Mouse (Mus musculus) pancreas, adult 10 weeks (tissue): Measurements from ENCODE around the gene Vdac1. TPM values are rescaled to one million over a fixed set of nuclear protein-coding genes. Genes with fewer than 3 reads are reported as not detected.

Source experiments
- polyA plus RNA-seq: library from polyadenylated mRNA; stranded (reverse); fragments of 350-450 nt; fragmentation: Illumina TruSeq; extraction: RNeasy Lipid Tissue Mini Kit (QIAGEN cat#74804); gene quantifications from one replicate; pipeline ENCODE4 v1.2.3, GENCODE M21; 2015; ENCODE audit warnings: low read depth, low replicate concordance; ENCODE audit not compliant: insufficient read depth

Gene Vdac1
- 27.2 TPM for polyA plus RNA-seq

DNA sequence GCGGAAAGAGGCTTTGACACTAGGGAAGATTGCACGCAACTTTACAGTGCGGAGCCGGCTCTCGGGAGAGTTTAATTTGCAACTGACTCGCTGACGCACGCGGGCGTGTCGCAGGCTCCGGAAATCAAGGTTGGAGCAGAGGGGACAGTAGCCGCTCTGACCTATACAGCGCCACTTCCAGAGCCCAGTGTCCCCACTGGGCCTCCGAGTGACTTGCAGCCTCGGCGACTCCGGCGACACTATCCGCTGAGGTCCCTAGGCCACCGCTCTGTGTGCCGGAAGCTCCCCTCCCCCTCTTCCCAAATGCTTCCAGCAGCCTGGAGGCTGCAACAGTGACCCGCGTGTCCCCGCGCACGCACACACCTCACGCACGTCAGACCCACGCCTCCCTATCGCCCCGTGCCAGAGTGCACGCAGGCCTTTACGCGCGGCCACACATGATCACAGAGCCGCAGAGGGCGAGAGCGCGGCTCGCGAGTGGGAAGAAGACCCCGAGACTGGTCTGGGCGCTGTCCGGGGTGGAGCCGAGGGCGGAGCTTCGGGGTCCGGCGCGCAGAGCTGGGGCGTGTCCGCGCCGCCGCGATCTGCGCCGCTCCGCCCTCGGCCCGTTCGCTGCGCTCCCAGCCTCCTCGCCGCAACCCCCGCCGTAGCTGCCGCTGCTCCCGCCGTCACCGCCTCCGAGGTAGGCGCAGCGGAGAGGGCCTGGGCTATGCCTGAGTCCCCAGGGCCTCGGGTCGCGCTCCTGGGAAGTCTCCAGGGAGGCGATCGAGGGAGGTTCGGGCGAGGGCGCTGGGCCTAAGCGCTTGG lies at the start of gene Vdac1:
TSS of gene Vdac1 (plus strand) at position 390 of the 807 bp plus-strand sequence.

DNA sequence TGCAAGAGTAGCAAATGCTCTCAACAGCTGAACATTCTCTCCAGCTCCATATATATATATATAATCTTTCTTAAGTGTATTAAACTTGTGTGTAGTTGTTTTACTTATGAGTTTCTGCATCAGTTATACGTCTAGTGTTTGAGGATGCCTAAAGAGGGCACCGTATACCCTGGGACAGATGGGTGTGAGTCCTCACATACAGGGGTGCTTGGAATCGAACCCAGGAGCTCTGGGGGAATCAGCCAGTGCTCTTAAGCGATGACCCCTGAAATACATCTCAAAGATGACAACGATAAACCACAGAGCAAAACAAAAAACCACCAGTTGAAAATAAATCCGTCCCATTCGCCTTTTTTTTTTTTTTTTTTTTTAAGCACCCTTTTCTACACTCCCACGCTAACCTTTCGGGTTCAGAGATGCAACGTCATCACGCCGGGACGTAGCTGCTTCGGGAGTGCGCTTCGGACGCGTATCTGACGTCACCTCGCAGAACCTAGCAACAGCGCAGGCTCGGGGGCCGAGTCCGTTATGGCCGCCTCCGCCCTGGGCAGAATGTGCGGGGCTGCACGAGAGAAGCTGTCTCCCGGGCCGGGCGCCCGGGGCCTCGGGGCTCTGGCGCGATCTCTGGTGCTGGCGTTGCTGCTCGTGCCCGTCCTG lies 35.4 kb downstream of the Vdac1 start, which contains the start of gene 9530068E07Rik:
TSS of gene 9530068E07Rik (plus strand) at position 489 of the 657 bp plus-strand sequence.

Other genes with a start within 250 kb of the Vdac1 start
- not detected for gene Olfr1373, start 215.3 kb upstream of the Vdac1 start, polyA plus RNA-seq
- not detected for gene Olfr1371, start 146.9 kb upstream of the Vdac1 start, polyA plus RNA-seq
- gene Skp1a, start 128.9 kb upstream of the Vdac1 start, polyA plus RNA-seq: 42.1 TPM
- 1.2 TPM for gene Tcf7, start 77.8 kb upstream of the Vdac1 start, polyA plus RNA-seq
- 20.4 TPM for gene 9530068E07Rik, start 35.6 kb downstream of the Vdac1 start, polyA plus RNA-seq